Mouse (Mus musculus) heart, postnatal 0 days (tissue): ENCODE measurements at regions not wholly inside any gene's neighbourhood (a gene's known extent, or its start where the extent isn't known, plus 50 kb on each side); places are given as distances from the start of the nearest gene placed in this dataset.

Experiments used
- ATAC-seq: fragments of 200-750 bp; cut with Nextera tagmentation; 2 replicates; pipeline ENCODE4 v1.8.0; 2017; ENCODE audit warnings: low read depth, moderate number of reproducible peaks, moderate library complexity; ENCODE audit not compliant: insufficient read depth
- DNase-seq: peaks from one replicate; pipeline ENCODE4 v3.0.0-alpha.2; 2016; ENCODE audit warnings: low spot score
- H3K27ac ChIP-seq: fragments of 300-500 bp; sonication (generic); 2 replicates; pipeline ENCODE4 v1.5.1; 2014; ENCODE audit warnings: low read depth, mild to moderate bottlenecking
- H3K27me3 ChIP-seq: fragments of 300-500 bp; sonication (generic); 2 replicates; pipeline ENCODE4 v1.6.1; 2014; ENCODE audit warnings: low read length, mixed read lengths; ENCODE audit not compliant: control insufficient read depth, insufficient read depth
- H3K36me3 ChIP-seq: fragments of 300-500 bp; sonication (generic); replicated peaks from 2 replicates; pipeline ENCODE4 v1.6.1; 2014; ENCODE audit warnings: low read length, mixed read lengths; ENCODE audit not compliant: control insufficient read depth, insufficient read depth
- H3K4me1 ChIP-seq: fragments of 300-500 bp; sonication (generic); 2 replicates; pipeline ENCODE4 v1.6.1; 2014; ENCODE audit warnings: antibody characterized with exemption; ENCODE audit not compliant: control insufficient read depth, insufficient read depth
- H3K4me2 ChIP-seq: fragments of 300-500 bp; sonication (generic); 2 replicates; pipeline ENCODE4 v1.6.1; 2014; ENCODE audit warnings: low read depth, mild to moderate bottlenecking, low read length, moderate library complexity
- H3K4me3 ChIP-seq: fragments of 300-500 bp; sonication (generic); 2 replicates; pipeline ENCODE4 v1.5.1; 2014; ENCODE audit warnings: low read depth, low read length
- H3K9ac ChIP-seq: fragments of 300-500 bp; sonication (generic); replicated peaks from 2 replicates; pipeline ENCODE4 v1.6.1; 2014; ENCODE audit warnings: low read depth, low read length, mixed read lengths
- H3K9me3 ChIP-seq: fragments of 300-500 bp; sonication (generic); replicated peaks from 2 replicates; pipeline ENCODE4 v1.6.1; 2016; ENCODE audit warnings: low read length; ENCODE audit not compliant: control insufficient read depth
- CTCF ChIP-seq: IDR thresholded peaks from 2 replicates; pipeline ENCODE4 v1.5.1; 2016; ENCODE audit warnings: antibody characterized with exemption, control low read depth, low read depth
- EP300 ChIP-seq: IDR thresholded peaks from 2 replicates; pipeline ENCODE4 v1.6.1; 2016; ENCODE audit warnings: antibody characterized with exemption, low read depth
- WGBS: fragments of 180-500 bp; shearing (Covaris S2); extraction: QIAGEN DNeasy Blood & Tissue Kit; methylation state at CpG from one replicate; pipeline ENCODE4 v1.1.7; 2014; 5-methylcytosine and 5-hydroxymethylcytosine counted together

DNA sequence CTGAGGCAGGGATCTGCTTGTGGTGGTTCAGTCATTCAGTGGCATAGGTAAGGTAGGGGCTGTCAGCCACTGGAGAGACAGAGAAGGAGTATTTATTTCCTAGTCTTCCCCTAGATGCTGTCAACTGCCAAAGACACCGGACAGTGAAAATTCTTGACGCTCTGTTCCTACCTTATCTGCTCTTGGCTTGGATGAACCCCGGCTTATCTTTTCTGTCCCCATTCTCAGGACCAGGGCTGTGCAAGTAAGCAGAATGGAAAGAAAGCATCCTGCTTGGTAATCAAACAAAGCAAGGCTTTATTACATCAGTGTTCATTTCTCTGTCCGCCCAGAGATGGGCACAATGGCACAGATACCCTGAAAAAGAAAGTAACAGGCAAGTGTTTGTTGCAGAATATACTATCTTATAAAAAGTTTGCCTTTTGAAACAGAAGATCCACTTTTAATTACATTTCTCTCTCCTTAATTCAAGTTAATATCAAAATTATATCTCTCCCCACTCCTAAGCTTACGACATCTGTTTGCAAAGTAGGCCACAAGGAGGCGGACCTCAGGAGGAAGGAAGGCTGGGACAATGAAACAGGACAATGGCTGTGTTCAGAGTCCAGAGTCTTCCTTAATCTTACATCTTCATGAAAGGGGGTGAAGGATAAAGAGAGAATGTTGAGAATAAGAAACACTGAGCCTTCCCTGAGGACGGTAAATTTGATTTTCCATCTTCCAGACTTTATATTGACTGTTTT is 316.8 kb upstream of the Ubash3b start:
- no peak overlapping the region for H3K27ac ChIP-seq
- no peak overlapping the region for H3K4me3 ChIP-seq
- H3K27me3 ChIP-seq: no peaks in the 10 kb centered on the region
- no peak for TF ChIP-seq EP300
- TF ChIP-seq CTCF: peak; percentile 43
- H3K9ac ChIP-seq: no peak overlapping the region
- ATAC-seq: no peak
- H3K36me3 ChIP-seq: no peaks in the 10 kb centered on the region
- peaks cover 5% of the 10 kb centered on the region; the same call in 1 of the 2 replicates for H3K4me1 ChIP-seq
- DNase-seq: no peak
- 59% methylated on average over 7 of the region's 7 CpGs for WGBS
- no peaks in the 10 kb centered on the region for H3K9me3 ChIP-seq
- H3K4me2 ChIP-seq: no peak overlapping the region

DNA sequence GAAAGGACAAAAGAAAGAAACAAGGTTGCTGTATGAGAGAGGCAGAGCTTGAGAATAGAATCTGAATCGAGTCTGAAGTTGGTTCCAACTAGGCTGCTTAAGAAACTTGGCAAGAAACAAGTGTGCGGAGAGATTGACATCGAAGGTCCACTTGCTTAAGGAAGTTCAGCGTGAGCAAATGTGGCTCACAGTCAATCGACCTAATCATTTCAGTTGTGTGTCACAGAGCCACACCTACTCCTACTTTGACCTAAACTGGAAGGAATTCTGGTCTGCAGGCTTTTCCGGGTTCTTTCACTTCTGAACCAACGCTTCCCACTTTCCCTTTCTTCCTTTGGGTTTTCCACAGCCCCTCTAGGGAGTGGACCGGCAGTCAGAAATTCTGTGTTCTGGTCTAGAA is 313.8 kb upstream of the Ubash3b start:
- DNase-seq (peak; percentile 39), ATAC-seq (no peak)
- H3K36me3 ChIP-seq: no peaks in the 10 kb centered on the region
- no peak for TF ChIP-seq CTCF
- no peak for TF ChIP-seq EP300
- peaks cover 5% of the 10 kb centered on the region; the same call in 1 of the 2 replicates for H3K4me1 ChIP-seq
- 55% methylated on average over 8 of the region's 8 CpGs for WGBS
- no peaks in the 10 kb centered on the region for H3K27me3 ChIP-seq
- peak overlapping the region; percentile 47 for H3K4me2 ChIP-seq
- peak overlapping the region; percentile 21 for H3K4me3 ChIP-seq
- no peaks in the 10 kb centered on the region for H3K9me3 ChIP-seq
- H3K27ac ChIP-seq: peak overlapping the region; percentile 82
- peak overlapping the region; percentile 41; the same call in 1 of the 2 replicates for H3K9ac ChIP-seq

GRCm38 (mm10) chr9:41474945-41475297 is 313.4 kb upstream of the Ubash3b start:
- peak overlapping the region; percentile 21 for H3K4me3 ChIP-seq
- whole genome bisulfite sequencing: 73% methylated on average over 6 of the region's 6 CpGs
- H3K4me1 ChIP-seq: peaks cover 5% of the 10 kb centered on the region; the same call in 1 of the 2 replicates
- TF ChIP-seq EP300 (no peak), CTCF (no peak)
- H3K27me3 ChIP-seq: no peaks in the 10 kb centered on the region
- no peaks in the 10 kb centered on the region for H3K9me3 ChIP-seq
- peak overlapping the region; percentile 82 for H3K27ac ChIP-seq
- H3K9ac ChIP-seq: peak overlapping the region; percentile 41; the same call in 1 of the 2 replicates
- ATAC-seq (peak; percentile 49), DNase-seq (no peak)
- H3K4me2 ChIP-seq: peak overlapping the region; percentile 47
- H3K36me3 ChIP-seq: no peaks in the 10 kb centered on the region

GRCm38 (mm10) chr9:41474244-41474944 is 312.9 kb upstream of the Ubash3b start:
- Histone ChIP-seq H3K4me2 (peak overlapping the region; percentile 47; the same call in 1 of the 2 replicates), H3K27ac (peak overlapping the region; percentile 82), H3K9ac (no peak overlapping the region), H3K4me3 (peak overlapping the region; percentile 21; the same call in 1 of the 2 replicates), H3K36me3 (no peaks in the 10 kb centered on the region), H3K9me3 (no peaks in the 10 kb centered on the region), H3K4me1 (peaks cover 5% of the 10 kb centered on the region; the same call in 1 of the 2 replicates), H3K27me3 (no peaks in the 10 kb centered on the region)
- ATAC-seq (peak; percentile 90), DNase-seq (peak; percentile 81)
- TF ChIP-seq CTCF (peak; percentile 97), EP300 (peak; percentile 32; the same call in 1 of the 2 replicates)
- WGBS: 45% methylated on average over 11 of the region's 11 CpGs

DNA sequence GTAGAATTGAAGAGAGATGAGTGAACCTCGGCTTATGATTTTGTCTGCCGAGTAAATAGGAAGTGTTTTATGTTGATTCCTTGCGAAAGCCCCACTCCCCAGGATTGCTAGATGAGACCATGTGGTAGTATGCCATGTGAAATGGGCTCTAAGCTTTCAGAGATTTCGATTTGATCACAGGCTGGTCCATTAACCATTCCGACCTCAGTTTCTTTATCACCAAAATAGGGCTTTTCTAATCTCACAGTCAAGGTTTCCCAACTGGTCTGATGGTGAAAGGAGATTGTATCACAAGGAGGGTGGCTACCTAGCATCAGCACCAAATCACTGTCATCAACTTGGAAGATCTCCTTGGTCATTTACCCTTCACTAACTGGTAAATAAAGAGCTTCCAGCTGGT is 312.0 kb upstream of the Ubash3b start:
- Histone ChIP-seq H3K27ac (no peak overlapping the region), H3K9ac (no peak overlapping the region), H3K4me3 (no peak overlapping the region), H3K4me2 (no peak overlapping the region), H3K27me3 (no peaks in the 10 kb centered on the region), H3K36me3 (no peaks in the 10 kb centered on the region), H3K4me1 (peaks cover 5% of the 10 kb centered on the region; the same call in 1 of the 2 replicates), H3K9me3 (no peaks in the 10 kb centered on the region)
- TF ChIP-seq EP300 (no peak), CTCF (no peak)
- ATAC-seq (no peak), DNase-seq (no peak)
- WGBS: 77% methylated on average over 5 of the region's 5 CpGs
